In genomic region chr17:87460669-87461498, GRCm38 (mm10) we compare ENCODE assay signal across 9 mouse cellular contexts. TPM values are rescaled to one million over a fixed set of nuclear protein-coding genes. Genes with fewer than 3 reads are reported as not detected.
DNase-seq lines count a peak whose midpoint lies in the region; ATAC-seq lines count a peak whose summit lies in the region.
"Had no signal": no experiment of that assay in that cellular context is flagged by ENCODE, and none has a peak within 500 bp of the region (broad histone marks: within the 10 kb centered on the region; RNA-seq: fewer than 3 reads in every experiment).

No protein-coding gene starts in this region.

- H3K27ac ChIP-seq in neural tube, embryonic 11.5 days (ENCODE audit: low read depth, low read length): no peak overlapping the region
- H3K27ac ChIP-seq in hindbrain, embryonic 10.5 days: peak overlapping the region; percentile 78
- H3K27ac ChIP-seq in limb, embryonic 13.5 days: peak overlapping the region; percentile 67

- H3K4me1 ChIP-seq in neural tube, embryonic 11.5 days (ENCODE audit: control insufficient read depth, insufficient read depth, low read length): peaks cover 30% of the 10 kb centered on the region
- peaks cover 55% of the 10 kb centered on the region for H3K4me1 ChIP-seq in hindbrain, embryonic 10.5 days (replicated peaks)
- peaks cover 47% of the 10 kb centered on the region for H3K4me1 ChIP-seq in limb, embryonic 13.5 days

- 27% methylated on average over 17 of the region's 17 CpGs for WGBS in neural tube, embryonic 11.5 days
- 23% methylated on average over 17 of the region's 17 CpGs for WGBS in hindbrain, embryonic 10.5 days
- WGBS in limb, embryonic 13.5 days: 26% methylated on average over 17 of the region's 17 CpGs

- H3K9ac ChIP-seq in neural tube, embryonic 11.5 days (ENCODE audit: low read length): peak overlapping the region; percentile 35
- H3K9ac ChIP-seq in limb, embryonic 13.5 days: peak overlapping the region; percentile 48
- H3K9ac ChIP-seq: liver, embryonic 13.5 days had no signal

- H3K27me3 ChIP-seq in neural tube, embryonic 11.5 days (ENCODE audit: control insufficient read depth, insufficient read depth, low read length): no peaks in the 10 kb centered on the region
- H3K27me3 ChIP-seq in hindbrain, embryonic 10.5 days (ENCODE audit: insufficient read depth, poor library complexity, severe bottlenecking): peaks cover 13% of the 10 kb centered on the region
- peaks cover 17% of the 10 kb centered on the region for H3K27me3 ChIP-seq in limb, embryonic 13.5 days

- H3K4me3 ChIP-seq in neural tube, embryonic 11.5 days (ENCODE audit: low read depth, low read length): no peak overlapping the region
- H3K4me3 ChIP-seq in hindbrain, embryonic 10.5 days: peak overlapping the region; percentile 32
- H3K4me3 ChIP-seq in limb, embryonic 13.5 days: peak overlapping the region; percentile 11; the same call in 1 of the 2 replicates

- no peaks in the 10 kb centered on the region for H3K9me3 ChIP-seq in neural tube, embryonic 11.5 days (ENCODE audit: control insufficient read depth, low read length)
- no peaks in the 10 kb centered on the region for H3K9me3 ChIP-seq in hindbrain, embryonic 10.5 days
- H3K9me3 ChIP-seq in limb, embryonic 13.5 days: no peaks in the 10 kb centered on the region
- H3K9me3 ChIP-seq: liver, embryonic 13.5 days had no signal

- ATAC-seq in neural tube, embryonic 11.5 days (ENCODE audit: insufficient read depth, low FRiP score, low TSS enrichment): peak; percentile 40; the same call in 1 of the 2 replicates
- ATAC-seq in limb, embryonic 13.5 days (ENCODE audit: low FRiP score, low read depth): no peak

- DNase-seq in neural tube, embryonic 11.5 days (ENCODE audit: low spot score): peak; percentile 34
- no peak for DNase-seq in neural tube, embryonic 10.5 days (ENCODE audit: extremely low spot score, low spot score)
- peak; percentile 42 for DNase-seq in hindbrain, embryonic 10.5 days (ENCODE audit: low spot score)
- no peak for DNase-seq in adrenal gland, adult 18-20 months (ENCODE audit: low spot score in 2 of 2)
- no peak for DNase-seq in cerebellum, adult 8-10 months
- no peak for DNase-seq in lung, postnatal 36 days
- no peak for DNase-seq in thymus, postnatal 4 days
- DNase-seq: liver, embryonic 13.5 days had no signal

- H3K4me2 ChIP-seq in neural tube, embryonic 11.5 days (ENCODE audit: low read depth): peak overlapping the region; percentile 24
- H3K4me2 ChIP-seq in limb, embryonic 13.5 days (replicated peaks): peak overlapping the region; percentile 58

- H3K36me3 ChIP-seq in neural tube, embryonic 11.5 days (ENCODE audit: control insufficient read depth, insufficient read depth, low read length): no peaks in the 10 kb centered on the region
- no peaks in the 10 kb centered on the region for H3K36me3 ChIP-seq in hindbrain, embryonic 10.5 days
- no peaks in the 10 kb centered on the region for H3K36me3 ChIP-seq in limb, embryonic 13.5 days
- H3K36me3 ChIP-seq: liver, embryonic 13.5 days had no signal

RNA-seq across cellular contexts. Expression of gene Calm2, which starts 14.1 kb away (rescaled TPM):
- 1,603 and 1,604 TPM in 2 replicates for polyA plus RNA-seq in neural tube, embryonic 11.5 days (2014; fragmentation: Nextera tagmentation; extraction: Ambion mirVana)
- 1,143 and 1,193 TPM in 2 replicates for polyA plus RNA-seq in hindbrain, embryonic 10.5 days (2016; fragmentation: Nextera tagmentation; extraction: Ambion mirVana)
- polyA plus RNA-seq in limb, embryonic 13.5 days (2015; fragmentation: Nextera tagmentation; extraction: Ambion mirVana): 943 and 968 TPM in 2 replicates
- 100 to 1,000 TPM; 343 to 481 TPM for total RNA-seq in adrenal gland, adult 18-20 months (2021)

RNA-seq across cellular contexts. Expression of gene Stpg4, which starts 33.3 kb away (rescaled TPM):
- polyA plus RNA-seq in neural tube, embryonic 11.5 days (2014; fragmentation: Nextera tagmentation; extraction: Ambion mirVana): 0.39 TPM in 1 of 2 replicates, not detected in the other
- not detected in 2 replicates for polyA plus RNA-seq in hindbrain, embryonic 10.5 days (2016; fragmentation: Nextera tagmentation; extraction: Ambion mirVana)
- not detected in 2 replicates for polyA plus RNA-seq in limb, embryonic 13.5 days (2015; fragmentation: Nextera tagmentation; extraction: Ambion mirVana)
- not detected for total RNA-seq in adrenal gland, adult 18-20 months (2021)
- polyA plus RNA-seq: liver, embryonic 13.5 days had no signal

Comparison
In these comparisons a context has a peak if more than half of its experiments do, and no peak if none do; other contexts are left out.
1. DNase-seq: peak in neural tube, embryonic 11.5 days (single experiment) and hindbrain, embryonic 10.5 days (single experiment); none in neural tube, embryonic 10.5 days (single experiment), adrenal gland, adult 18-20 months (0 of 2), cerebellum, adult 8-10 months (single experiment), lung, postnatal 36 days (single experiment) and thymus, postnatal 4 days (single experiment).